Mouse (Mus musculus) adrenal gland, adult 8-10 months (tissue): ENCODE data around the gene Zbed4. TPM values are rescaled to one million over a fixed set of nuclear protein-coding genes. Genes with fewer than 3 reads are reported as not detected.
"Not testable (repeated sequence)": the region's sequence is repeated elsewhere in the genome, so short reads cannot be mapped to it uniquely, and the experiment has no call there.

Source experiments
- DNase-seq: peaks from one replicate; pipeline ENCODE4 v3.0.0; 2022
- total RNA-seq, 4 experiments: library from RNA; stranded (reverse); gene quantifications; 2 replicates each; pipeline ENCODE4 v1.2.4; 2022

Gene Zbed4
- total RNA-seq, 4 experiments from 2014 or later = 8.5 to 9.8 (median 9.3) TPM

DNA sequence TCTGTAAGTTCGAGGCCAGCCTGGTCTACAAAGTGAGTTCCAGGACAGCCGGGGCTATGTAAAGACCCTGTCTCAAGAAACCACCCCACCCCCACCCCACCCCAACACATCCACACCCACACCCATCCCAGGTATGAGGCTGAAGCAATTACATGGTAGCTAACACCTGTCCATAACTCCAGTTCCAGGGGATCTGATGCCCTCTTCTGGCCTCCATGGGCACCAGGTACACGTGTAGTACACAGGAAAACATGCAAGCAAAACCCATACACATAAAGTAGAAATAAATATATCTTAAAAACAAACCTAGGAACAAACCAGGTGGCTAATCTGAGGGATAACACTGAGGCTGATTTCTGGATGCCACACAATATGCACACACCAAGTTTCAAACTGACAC is 61.8 kb downstream of the Zbed4 start:
- DNase-seq = no peak

- not testable (repeated sequence) for DNase-seq
Measured at GRCm38 (mm10) chr15:88813873-88814272, 62.4 kb downstream of the Zbed4 start.

DNA sequence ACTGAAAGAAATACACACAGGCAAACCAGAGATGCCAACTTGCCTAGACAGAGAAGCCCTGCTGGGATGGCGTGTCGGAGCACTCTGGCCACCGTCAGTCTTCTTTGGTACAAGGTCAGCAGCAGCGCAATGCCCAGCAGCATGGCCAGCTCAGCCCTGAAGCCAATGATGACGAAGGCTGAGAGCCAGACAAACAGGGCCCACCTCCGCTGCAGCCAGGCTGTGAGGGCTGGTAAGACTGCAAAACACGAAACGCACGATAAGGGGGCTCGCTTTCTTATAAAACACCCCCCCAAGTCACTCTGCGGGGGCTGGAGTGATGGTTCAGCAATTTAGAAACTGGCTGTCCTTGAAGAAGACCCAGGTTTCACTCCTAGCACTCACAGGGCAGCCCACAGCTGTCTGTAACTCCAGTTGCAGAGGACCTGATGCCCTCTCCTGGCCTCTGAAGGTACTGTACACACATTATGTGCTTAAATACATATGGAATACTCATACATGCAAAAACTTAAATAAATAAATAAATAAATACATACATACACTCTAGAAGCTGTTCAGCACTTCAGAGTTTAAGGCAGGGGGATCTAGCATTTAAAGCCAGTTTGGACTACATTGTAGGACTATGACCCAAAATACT is 63.1 kb downstream of the Zbed4 start:
- no peak for DNase-seq

- no peak for DNase-seq
Measured at GRCm38 (mm10) chr15:88815196-88815700, 63.8 kb downstream of the Zbed4 start.

DNA sequence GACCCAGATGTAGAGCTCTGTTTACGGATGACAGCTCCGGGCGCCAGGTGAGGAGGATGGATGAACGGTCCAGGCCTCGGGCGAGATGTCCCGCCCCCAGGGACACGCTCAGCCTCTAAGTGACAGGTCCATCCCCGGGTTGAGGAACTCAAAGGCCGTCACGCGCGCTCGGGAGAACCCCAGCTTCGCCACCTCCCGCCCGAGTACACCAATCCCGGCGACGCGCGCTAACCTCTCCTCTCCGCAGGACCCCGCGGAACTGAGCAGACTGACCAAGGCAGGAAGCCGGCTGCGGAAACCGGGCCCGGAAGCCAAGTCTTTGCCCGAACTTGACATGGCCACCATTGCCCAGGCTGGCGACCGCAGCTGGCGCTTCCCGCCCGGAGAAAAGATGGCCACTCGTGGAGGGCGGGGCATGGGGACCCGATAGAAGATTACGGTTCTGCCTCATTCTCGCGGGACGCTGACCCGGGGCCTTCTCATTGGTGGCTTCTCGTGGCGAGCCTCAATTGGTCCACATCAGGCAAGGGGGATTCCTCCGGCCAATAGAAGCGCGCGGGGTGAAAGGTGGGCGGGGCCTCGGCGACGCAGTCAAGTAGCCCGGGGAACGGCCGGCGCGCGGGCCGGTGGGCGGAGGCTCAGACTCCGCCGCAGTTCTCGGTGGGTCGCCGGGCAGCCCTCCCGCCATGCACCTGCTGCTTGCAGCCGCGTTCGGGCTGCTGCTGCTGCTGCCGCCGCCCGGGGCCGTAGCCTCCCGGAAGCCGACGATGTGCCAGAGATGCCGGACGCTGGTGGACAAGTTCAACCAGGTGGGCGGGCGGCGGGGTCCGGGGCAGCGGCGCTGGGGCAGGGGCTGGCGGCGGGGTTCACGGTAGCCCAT is 67.8 kb downstream of the Zbed4 start, which contains the start of the genes Alg12 and Creld2:
Alg12 (minus strand) TSS at position 293 of the 880 bp plus-strand sequence.
Creld2 (plus strand) TSS at position 621 of the 880 bp plus-strand sequence.
- peak; percentile 100 for DNase-seq

DNA sequence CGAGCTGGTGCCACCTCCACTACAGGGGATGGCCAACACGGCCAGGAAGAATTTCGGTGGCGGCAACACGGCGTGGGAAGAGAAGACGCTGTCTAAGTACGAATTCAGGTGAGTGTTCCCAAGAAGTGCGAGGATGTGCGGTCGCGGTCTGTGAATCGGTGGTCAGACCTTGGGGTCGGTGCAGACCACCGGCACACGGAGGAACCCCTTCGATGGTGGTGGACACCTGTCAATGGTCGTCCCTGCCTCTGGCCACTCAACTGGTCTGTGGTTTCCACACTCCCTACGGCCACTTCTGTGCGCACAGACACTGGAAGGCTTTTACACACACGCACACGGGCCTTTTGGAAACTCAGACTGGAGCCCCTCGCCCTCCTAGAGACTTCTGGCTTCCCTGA is 68.4 kb downstream of the Zbed4 start:
- no peak for DNase-seq

GRCm38 (mm10) chr15:88821403-88821802 is 69.9 kb downstream of the Zbed4 start:
- DNase-seq = no peak

- DNase-seq = no peak
Measured at GRCm38 (mm10) chr15:88822513-88822912, 71.1 kb downstream of the Zbed4 start.

- no peak for DNase-seq
Measured at GRCm38 (mm10) chr15:88823376-88823775, 71.9 kb downstream of the Zbed4 start.

- no peak for DNase-seq
Measured at GRCm38 (mm10) chr15:88827466-88827865, 76.0 kb downstream of the Zbed4 start.

- peak; percentile 65 for DNase-seq
Measured at GRCm38 (mm10) chr15:88827991-88828799, 76.7 kb downstream of the Zbed4 start.

GRCm38 (mm10) chr15:88828800-88829705 is 77.6 kb downstream of the Zbed4 start:
- DNase-seq = peak; percentile 82

- DNase-seq = no peak
Measured at GRCm38 (mm10) chr15:88829791-88830440, 78.5 kb downstream of the Zbed4 start.

DNA sequence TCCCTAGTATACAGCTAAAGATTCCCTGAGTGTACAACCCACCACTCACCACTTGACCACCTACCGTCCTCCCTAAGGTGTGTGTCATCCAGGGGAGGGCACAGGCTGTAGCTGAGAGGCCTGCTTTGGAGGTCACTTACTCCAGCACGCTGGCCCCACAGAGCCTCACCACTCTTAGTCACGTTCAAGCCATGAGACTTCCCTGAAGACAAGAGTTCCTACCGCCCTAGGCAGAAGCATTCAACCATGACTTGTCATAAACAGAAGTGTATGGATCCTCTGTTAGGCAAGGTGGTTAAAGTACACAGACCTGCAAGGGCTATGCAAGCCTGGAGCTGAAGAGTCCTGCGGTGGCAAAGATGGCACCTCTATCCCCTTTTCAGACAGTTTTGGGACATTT is 79.2 kb downstream of the Zbed4 start:
- DNase-seq = no peak

DNA sequence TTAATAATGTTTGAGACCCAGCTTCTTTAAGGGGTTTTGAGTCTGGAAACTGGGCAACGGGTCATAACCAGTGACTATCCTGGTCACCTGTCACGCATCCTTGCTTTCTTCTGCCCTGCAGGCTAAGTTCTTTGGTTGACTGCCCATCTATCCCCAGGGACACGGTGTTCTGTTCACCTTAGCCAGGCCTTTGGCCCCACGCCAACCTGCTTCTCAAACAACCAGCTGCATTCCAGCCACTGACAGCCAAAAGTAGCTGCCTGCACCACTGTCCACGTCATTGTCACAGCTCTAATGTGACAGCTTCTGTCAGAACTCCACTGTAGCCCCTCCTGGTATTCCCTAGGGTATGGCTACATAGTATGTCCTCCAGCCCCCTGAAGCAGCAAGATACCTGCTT is 80.0 kb downstream of the Zbed4 start:
- peak; percentile 62 for DNase-seq

- no peak for DNase-seq
Measured at GRCm38 (mm10) chr15:88832536-88832935, 81.1 kb downstream of the Zbed4 start.
